Mouse (Mus musculus) heart, embryonic 16.5 days (tissue): ENCODE measurements at regions not wholly inside any gene's neighbourhood (a gene's known extent, or its start where the extent isn't known, plus 50 kb on each side); places are given as distances from the start of the nearest gene placed in this dataset.
A peak's percentile ranks its signal among the peaks of the same experiment; 100 is the strongest.

Source experiments
- ATAC-seq: fragments of 200-750 bp; cut with Nextera tagmentation; replicated peaks from 2 replicates; pipeline ENCODE4 v1.8.0; 2017; ENCODE audit warnings: moderate number of reproducible peaks; ENCODE audit not compliant: insufficient read depth, low FRiP score; ENCODE audit errors: extremely low read depth
- H3K27ac ChIP-seq: fragments of 300-500 bp; sonication (generic); 2 replicates; pipeline ENCODE4 v1.5.1; 2014; ENCODE audit warnings: mild to moderate bottlenecking, low read length, control low read depth, moderate library complexity
- H3K27me3 ChIP-seq: fragments of 300-500 bp; sonication (generic); 2 replicates; pipeline ENCODE4 v1.6.1; 2014; ENCODE audit warnings: low read length, mixed read lengths; ENCODE audit not compliant: control insufficient read depth, insufficient read depth
- H3K36me3 ChIP-seq: fragments of 300-500 bp; sonication (generic); 2 replicates; pipeline ENCODE4 v1.6.1; 2014; ENCODE audit not compliant: control insufficient read depth, insufficient read depth
- H3K4me1 ChIP-seq: fragments of 300-500 bp; sonication (generic); 2 replicates; pipeline ENCODE4 v1.6.1; 2014; ENCODE audit warnings: low read length, mixed read lengths; ENCODE audit not compliant: control insufficient read depth, insufficient read depth
- H3K4me2 ChIP-seq: fragments of 300-500 bp; sonication (generic); 2 replicates; pipeline ENCODE4 v1.6.1; 2014; ENCODE audit warnings: low read depth, mild to moderate bottlenecking, control low read depth, low read length
- H3K4me3 ChIP-seq: fragments of 300-500 bp; sonication (generic); 2 replicates; pipeline ENCODE4 v1.5.1; 2014; ENCODE audit warnings: mild to moderate bottlenecking, control low read depth, low read length
- H3K9ac ChIP-seq: fragments of 300-500 bp; sonication (generic); 2 replicates; pipeline ENCODE4 v1.6.1; 2014; ENCODE audit warnings: low read length, control low read depth
- H3K9me3 ChIP-seq: fragments of 300-500 bp; sonication (generic); replicated peaks from 2 replicates; pipeline ENCODE4 v1.6.1; 2016; ENCODE audit warnings: low read length; ENCODE audit not compliant: control insufficient read depth
- WGBS: fragments of 180-500 bp; shearing (Covaris S2); extraction: QIAGEN DNeasy Blood & Tissue Kit; methylation state at CpG from one replicate; pipeline ENCODE4 v1.1.7; 2014; 5-methylcytosine and 5-hydroxymethylcytosine counted together

GRCm38 (mm10) chr1:155472112-155472955, 55.1 kb upstream of the Xpr1 start:
- Histone ChIP-seq H3K4me1 (peaks cover 4% of the 10 kb centered on the region), H3K9me3 (no peaks in the 10 kb centered on the region), H3K4me3 (no peak overlapping the region), H3K4me2 (0 out of 2 replicates have a peak overlapping the region, but pooled peaks have one; percentile 5), H3K9ac (no peak overlapping the region), H3K36me3 (no peaks in the 10 kb centered on the region), H3K27ac (no peak overlapping the region), H3K27me3 (no peaks in the 10 kb centered on the region)
- no peak for ATAC-seq
- WGBS = 63% methylated on average over 11 of the region's 11 CpGs

GRCm38 (mm10) chr1:155472956-155473646, 55.9 kb upstream of the Xpr1 start:
- Histone ChIP-seq H3K9ac (no peak overlapping the region), H3K9me3 (no peaks in the 10 kb centered on the region), H3K27me3 (no peaks in the 10 kb centered on the region), H3K36me3 (no peaks in the 10 kb centered on the region), H3K4me2 (0 out of 2 replicates have a peak overlapping the region, but pooled peaks have one; percentile 5), H3K4me3 (no peak overlapping the region), H3K4me1 (peaks cover 4% of the 10 kb centered on the region), H3K27ac (no peak overlapping the region)
- 34% methylated on average over 5 of the region's 5 CpGs for WGBS
- ATAC-seq = no peak

- no peak overlapping the region for H3K9ac ChIP-seq
- peaks cover 4% of the 10 kb centered on the region for H3K4me1 ChIP-seq
- H3K27me3 ChIP-seq = no peaks in the 10 kb centered on the region
- WGBS = 49% methylated on average over 2 of the region's 2 CpGs
- H3K36me3 ChIP-seq = no peaks in the 10 kb centered on the region
- no peaks in the 10 kb centered on the region for H3K9me3 ChIP-seq
- no peak overlapping the region for H3K27ac ChIP-seq
- H3K4me2 ChIP-seq = no peak overlapping the region
- H3K4me3 ChIP-seq = no peak overlapping the region
- no peak for ATAC-seq
These were observed 57.8 kb upstream of the Xpr1 start for GRCm38 (mm10) chr1:155474973-155475372.

- Histone ChIP-seq H3K4me1 (peaks cover 4% of the 10 kb centered on the region), H3K27ac (no peak overlapping the region), H3K4me2 (no peak overlapping the region), H3K36me3 (no peaks in the 10 kb centered on the region), H3K9ac (no peak overlapping the region), H3K4me3 (no peak overlapping the region), H3K9me3 (no peaks in the 10 kb centered on the region), H3K27me3 (no peaks in the 10 kb centered on the region)
- ATAC-seq = no peak
- 84% methylated on average over 3 of the region's 3 CpGs for WGBS
These were observed 59.0 kb upstream of the Xpr1 start for GRCm38 (mm10) chr1:155476237-155476636.

GRCm38 (mm10) chr1:155482148-155482547, 64.9 kb upstream of the Xpr1 start:
- Histone ChIP-seq H3K27me3 (no peaks in the 10 kb centered on the region), H3K27ac (no peak overlapping the region), H3K4me2 (no peak overlapping the region), H3K4me3 (no peak overlapping the region), H3K9ac (no peak overlapping the region), H3K4me1 (peaks cover 3% of the 10 kb centered on the region; the same call in 1 of the 2 replicates), H3K36me3 (no peaks in the 10 kb centered on the region), H3K9me3 (no peaks in the 10 kb centered on the region)
- ATAC-seq = no peak
- WGBS = 43% methylated on average over 9 of the region's 9 CpGs

GRCm38 (mm10) chr1:155482760-155483159, 65.5 kb upstream of the Xpr1 start:
- no peaks in the 10 kb centered on the region for H3K9me3 ChIP-seq
- 75% methylated on average over 5 of the region's 5 CpGs for WGBS
- H3K27me3 ChIP-seq = no peaks in the 10 kb centered on the region
- no peak for ATAC-seq
- H3K27ac ChIP-seq = no peak overlapping the region
- no peak overlapping the region for H3K4me2 ChIP-seq
- peaks cover 3% of the 10 kb centered on the region; the same call in 1 of the 2 replicates for H3K4me1 ChIP-seq
- H3K9ac ChIP-seq = no peak overlapping the region
- H3K36me3 ChIP-seq = no peaks in the 10 kb centered on the region
- no peak overlapping the region for H3K4me3 ChIP-seq

- Histone ChIP-seq H3K4me1 (peaks cover 3% of the 10 kb centered on the region; the same call in 1 of the 2 replicates), H3K36me3 (no peaks in the 10 kb centered on the region), H3K9ac (no peak overlapping the region), H3K27ac (no peak overlapping the region), H3K4me2 (no peak overlapping the region), H3K4me3 (no peak overlapping the region), H3K27me3 (no peaks in the 10 kb centered on the region), H3K9me3 (no peaks in the 10 kb centered on the region)
- ATAC-seq = no peak
- WGBS = 66% methylated on average over 7 of the region's 7 CpGs
These were observed 66.5 kb upstream of the Xpr1 start for GRCm38 (mm10) chr1:155483693-155484092.

- ATAC-seq = no peak
- whole genome bisulfite sequencing = 87% methylated on average over 6 of the region's 6 CpGs
- peaks cover 5% of the 10 kb centered on the region for H3K4me1 ChIP-seq
- H3K9me3 ChIP-seq = no peaks in the 10 kb centered on the region
- H3K36me3 ChIP-seq = no peaks in the 10 kb centered on the region
- no peak overlapping the region for H3K9ac ChIP-seq
- H3K27ac ChIP-seq = no peak overlapping the region
- H3K4me3 ChIP-seq = no peak overlapping the region
- no peak overlapping the region for H3K4me2 ChIP-seq
- no peaks in the 10 kb centered on the region for H3K27me3 ChIP-seq
These were observed 70.1 kb upstream of the Acbd6 start for GRCm38 (mm10) chr1:155487796-155488195.
